Mouse (Mus musculus) heart, postnatal 36 days (tissue): ENCODE results near the gene Lrrc1. TPM values are rescaled to one million over a fixed set of nuclear protein-coding genes. Genes with fewer than 3 reads are reported as not detected.
A peak's percentile ranks its signal among the peaks of the same experiment; 100 is the strongest.

ENCODE experiments used
- DNase-seq, 2 experiments: peaks; one replicate each; pipeline ENCODE4 v3.0.0; 2021 to 2022
- intact Hi-C: fragments of 180-260 bp; cut with DNase I; formaldehyde crosslinking; loops from one replicate; pipeline ENCODE4 v1.15.1; 2025
- total RNA-seq, 2 experiments: library from RNA; stranded (reverse); gene quantifications; 2 replicates each; pipeline ENCODE4 v1.2.3; 2021

The Lrrc1 gene
- total RNA-seq, 2 experiments from 2014 or later, result 15.8 to 18.3 TPM

- intact Hi-C loops, result no loop called here
Measured at GRCm38 (mm10) chr9:77430413-77431087, 114.1 kb downstream of the Lrrc1 start.

GRCm38 (mm10) chr9:77429230-77430015 lies 115.2 kb downstream of the Lrrc1 start:
- intact Hi-C loops, result no loop called here
- no peak for DNase-seq

More at GRCm38 (mm10) chr9:77430413-77431087, 114.1 kb downstream of the Lrrc1 start:
- no peak for DNase-seq

- no peak for DNase-seq
- intact Hi-C loops, result no loop called here
Measured at GRCm38 (mm10) chr9:77428748-77429140, 115.9 kb downstream of the Lrrc1 start.

- intact Hi-C loops, result no loop called here
- no peak for DNase-seq
Measured at GRCm38 (mm10) chr9:77428115-77428747, 116.4 kb downstream of the Lrrc1 start.

GRCm38 (mm10) chr9:77427292-77428114 lies 117.2 kb downstream of the Lrrc1 start:
- DNase-seq, result peak in 1 of 2 experiments; percentile 24
- intact Hi-C loops, result no loop called here

DNA sequence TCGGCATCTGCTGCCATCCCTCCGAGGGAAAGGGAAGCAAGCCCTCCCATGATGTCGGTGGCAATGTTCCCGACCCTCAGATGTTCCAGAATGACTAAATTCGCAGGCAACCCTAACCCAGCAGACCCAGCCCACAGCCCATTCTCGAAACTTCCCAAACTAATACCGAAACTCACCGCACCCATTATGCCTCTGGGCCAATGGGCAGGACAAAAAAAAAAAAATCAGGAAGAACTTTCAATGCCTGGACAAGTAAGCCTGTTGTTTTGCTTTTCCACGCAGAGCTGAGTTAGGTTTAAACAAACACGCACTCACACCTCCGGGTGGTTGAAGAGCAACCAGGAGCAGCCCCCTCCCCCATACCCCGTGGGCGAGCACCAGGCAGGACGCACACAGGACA lies 118.6 kb downstream of the Lrrc1 start:
- intact Hi-C loops, result no loop called here
- DNase-seq, result no peak

DNA sequence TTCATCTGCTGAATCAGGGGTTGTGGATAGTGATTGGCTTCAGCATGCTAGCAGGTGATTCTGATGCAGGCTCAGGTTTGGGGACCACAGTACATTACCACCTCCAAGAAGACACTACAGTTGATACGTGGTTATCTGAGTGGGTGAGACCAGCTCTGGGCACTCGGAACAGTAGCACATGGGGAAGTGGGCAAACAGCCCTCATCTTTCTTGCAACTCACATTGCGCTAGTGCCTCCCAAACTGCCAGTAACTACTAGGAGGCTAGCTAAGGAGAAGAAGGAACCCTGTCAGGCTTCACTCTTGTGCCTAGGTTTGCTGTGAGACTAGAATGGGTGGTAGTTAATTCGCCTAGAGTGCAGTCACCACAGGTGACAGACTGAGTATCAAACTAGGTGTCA lies 119.1 kb downstream of the Lrrc1 start:
- no peak for DNase-seq
- intact Hi-C loops, result no loop called here

GRCm38 (mm10) chr9:77420200-77420585 lies 124.5 kb downstream of the Lrrc1 start:
- DNase-seq, result no peak
- intact Hi-C loops, result no loop called here

DNA sequence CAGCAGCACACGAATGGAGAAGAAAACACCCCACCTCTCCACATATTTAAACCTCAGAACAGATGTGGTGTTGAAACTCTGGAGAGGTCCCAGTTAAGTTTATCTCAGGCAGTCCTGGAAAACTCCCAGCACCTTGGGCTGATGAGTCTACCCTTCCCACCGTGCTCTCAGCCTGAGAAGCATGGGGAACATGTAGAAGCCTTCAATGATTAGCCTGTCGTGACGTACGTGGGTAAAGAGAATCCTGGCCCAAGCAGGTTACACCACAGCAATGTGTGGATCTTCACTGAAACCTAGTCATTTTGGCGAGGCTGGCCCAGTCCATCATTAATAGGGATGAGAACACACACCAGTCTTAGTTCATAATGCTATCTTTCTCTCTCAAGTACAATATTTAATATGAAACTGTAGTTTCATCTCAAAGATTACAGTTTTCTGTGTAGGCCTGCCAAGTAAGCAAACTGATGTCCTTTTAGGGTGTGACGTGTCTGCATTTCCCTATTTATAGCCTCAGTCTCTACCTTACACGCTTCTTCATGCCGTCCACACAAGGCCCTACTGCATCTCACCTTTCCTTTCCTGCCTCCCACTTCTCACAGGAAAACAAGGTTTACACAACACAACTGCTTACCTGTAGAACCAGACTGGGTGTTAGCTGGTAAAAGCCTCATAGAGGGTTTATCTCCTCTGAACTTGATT lies 125.0 kb downstream of the Lrrc1 start:
- no peak for DNase-seq
- intact Hi-C loops, result no loop called here

- intact Hi-C loops, result no loop called here
- no peak for DNase-seq
Measured at GRCm38 (mm10) chr9:77418800-77419199, 125.9 kb downstream of the Lrrc1 start.

DNA sequence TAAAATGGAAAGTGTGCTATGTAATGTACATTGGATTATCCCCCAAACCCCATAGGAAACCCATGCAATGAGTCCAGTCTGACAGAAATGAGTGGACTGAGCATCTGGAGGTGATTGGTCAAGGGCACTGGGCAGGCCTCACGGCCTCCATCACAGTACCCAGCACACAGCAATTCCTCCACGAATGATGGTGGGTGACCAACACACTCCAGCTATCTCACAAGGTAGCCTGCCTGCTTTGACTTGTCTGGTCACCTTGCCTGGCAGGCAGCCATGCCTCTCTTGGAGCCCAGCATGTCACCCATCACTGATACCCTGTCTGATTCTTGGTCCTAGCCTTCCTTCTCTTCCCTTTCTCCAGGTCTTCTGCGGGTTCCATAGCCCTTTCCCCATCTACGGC lies 128.2 kb downstream of the Lrrc1 start:
- intact Hi-C loops, result no loop called here
- DNase-seq, result no peak

GRCm38 (mm10) chr9:77416002-77416401 lies 128.7 kb downstream of the Lrrc1 start:
- intact Hi-C loops, result no loop called here
- DNase-seq, result no peak

GRCm38 (mm10) chr9:77411830-77412425 lies 132.7 kb downstream of the Lrrc1 start:
- DNase-seq, result no peak
- intact Hi-C loops, result no loop called here

- intact Hi-C loops, result no loop called here
- DNase-seq, result no peak
Measured at GRCm38 (mm10) chr9:77410968-77411367, 133.7 kb downstream of the Lrrc1 start.

GRCm38 (mm10) chr9:77410524-77410923 lies 134.1 kb downstream of the Lrrc1 start:
- DNase-seq, result no peak
- intact Hi-C loops, result no loop called here

DNA sequence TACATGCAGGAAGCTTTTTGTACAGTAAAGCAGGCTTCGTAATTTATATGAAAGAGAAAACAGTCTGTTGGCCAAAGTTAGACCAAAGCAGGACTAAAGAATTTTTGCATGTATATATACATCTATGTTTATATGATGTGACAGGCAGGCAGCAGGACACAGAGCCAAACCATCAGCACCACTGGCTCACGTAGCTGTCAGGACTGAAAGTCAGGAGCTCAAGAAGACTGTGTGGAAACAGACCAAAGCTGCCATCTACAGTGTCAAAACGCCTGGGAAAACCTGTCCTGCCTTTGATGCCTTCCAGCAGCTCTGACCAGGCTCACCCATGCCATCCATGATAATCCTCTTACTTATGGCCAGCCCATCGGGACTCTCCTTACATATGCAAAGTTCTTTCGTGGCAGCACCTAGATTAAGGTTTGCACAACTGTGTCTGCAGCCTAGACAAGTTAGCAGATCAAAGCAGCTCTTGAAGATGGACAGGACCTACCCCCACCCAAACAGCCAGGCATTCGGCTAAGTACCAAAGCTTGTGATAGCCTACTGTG lies 136.5 kb downstream of the Lrrc1 start:
- no peak for DNase-seq
- intact Hi-C loops, result no loop called here

- intact Hi-C loops, result no loop called here
- DNase-seq, result peak in 1 of 2 experiments; percentile 5
Measured at GRCm38 (mm10) chr9:77406906-77407305, 137.8 kb downstream of the Lrrc1 start.

DNA sequence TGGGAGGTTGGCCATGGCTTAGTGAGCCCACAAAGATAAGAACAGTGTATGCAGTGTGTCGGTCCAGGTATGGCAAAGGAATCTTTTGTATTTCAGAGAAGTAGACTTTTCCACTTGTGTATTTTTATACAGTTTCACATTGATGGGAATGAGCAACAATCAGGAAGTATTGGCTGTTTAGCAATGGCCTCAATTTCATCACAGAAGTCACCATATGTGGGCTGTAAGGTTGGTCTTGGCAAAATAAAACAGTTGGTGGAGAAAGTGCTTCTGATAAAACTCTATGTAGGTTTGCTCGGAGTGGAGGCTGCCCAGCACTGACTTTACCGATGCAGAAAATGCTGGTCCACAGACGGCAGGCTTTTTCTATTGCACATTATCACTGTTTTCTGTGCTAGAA lies 140.2 kb downstream of the Lrrc1 start:
- intact Hi-C loops, result no loop called here
- no peak for DNase-seq

DNA sequence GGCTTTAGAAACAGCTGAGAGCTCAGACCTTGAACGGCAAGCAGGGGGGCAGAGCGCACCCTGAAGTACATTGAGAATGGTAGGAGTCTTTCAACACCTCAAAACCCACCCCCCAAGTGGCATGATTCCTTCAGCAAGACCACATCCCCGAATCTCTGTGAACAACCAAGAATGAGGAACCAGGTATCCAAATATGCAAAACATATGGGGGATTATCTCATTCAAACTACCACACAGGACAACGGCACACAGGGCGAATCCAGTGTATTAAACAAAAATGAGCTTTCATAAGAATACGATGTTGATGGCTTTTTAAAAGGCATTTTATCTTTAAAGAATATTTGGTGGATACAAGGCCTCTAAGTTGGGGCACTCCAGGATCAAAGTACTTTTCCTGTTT lies 140.7 kb downstream of the Lrrc1 start:
- intact Hi-C loops, result no loop called here
- DNase-seq, result no peak

DNA sequence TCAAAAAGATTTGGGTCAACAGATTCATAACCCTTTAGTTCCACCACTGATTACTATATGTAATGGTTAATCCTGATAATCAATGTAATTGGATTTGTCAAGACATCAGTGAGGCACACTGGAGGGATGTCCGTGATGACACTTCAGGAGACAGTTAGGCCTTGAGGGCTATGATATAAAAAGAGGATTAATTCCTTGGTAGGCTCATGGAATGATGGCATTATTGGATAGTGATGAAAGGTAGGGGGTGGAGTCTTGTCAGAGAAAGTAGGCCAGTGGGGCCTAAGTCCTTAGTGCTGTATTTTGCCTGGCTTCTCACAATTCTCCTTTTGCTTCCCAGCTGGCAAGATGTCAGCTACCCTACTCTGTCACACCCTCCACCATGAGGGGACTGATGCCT lies 141.7 kb downstream of the Lrrc1 start:
- intact Hi-C loops, result no loop called here

More for the DNA sequence above, 141.7 kb downstream of the Lrrc1 start:
- no peak for DNase-seq
